Mouse (Mus musculus): ENCODE results near the gene Slc24a3. TPM values are rescaled to one million over a fixed set of nuclear protein-coding genes. Genes with fewer than 3 reads are reported as not detected.

Slc24a3 gene
- polyA plus RNA-seq, 1 experiment from 2014 or later: 2.1 TPM

DNA sequence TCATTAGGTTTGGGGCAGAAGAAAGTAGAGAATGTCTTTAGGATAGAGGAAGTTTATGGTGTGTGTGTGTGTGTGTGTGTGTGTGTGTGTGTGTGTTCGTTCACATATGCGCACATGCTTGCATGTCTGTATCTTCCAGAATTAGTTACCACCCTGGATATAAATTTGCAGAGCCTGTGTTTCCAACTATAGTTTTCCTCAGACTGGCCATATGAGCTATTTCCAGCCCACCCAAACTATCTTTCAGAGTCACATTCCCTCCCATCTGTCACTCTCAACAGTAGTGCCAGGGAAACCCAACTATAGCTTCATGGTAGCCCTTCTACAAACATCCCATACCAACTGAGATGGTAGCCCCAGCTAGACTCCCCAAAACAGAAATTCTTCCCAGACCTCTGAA lies 250.2 kb downstream of the Slc24a3 start:
- no peak for ATAC-seq (ENCODE audit: insufficient number of reproducible peaks, insufficient read depth, low FRiP score, low TSS enrichment)
- H3K36me3 ChIP-seq: no peaks in the 10 kb centered on the region
- no peak overlapping the region for H3K9ac ChIP-seq
- 98% methylated on average over 2 of the region's 2 CpGs for WGBS
- no peak overlapping the region for H3K4me3 ChIP-seq
- H3K4me1 ChIP-seq: no peaks in the 10 kb centered on the region
- no peak overlapping the region for H3K27ac ChIP-seq
- H3K4me2 ChIP-seq (replicated peaks): no peak overlapping the region
- H3K27me3 ChIP-seq: no peaks in the 10 kb centered on the region
- H3K9me3 ChIP-seq: no peaks in the 10 kb centered on the region

DNA sequence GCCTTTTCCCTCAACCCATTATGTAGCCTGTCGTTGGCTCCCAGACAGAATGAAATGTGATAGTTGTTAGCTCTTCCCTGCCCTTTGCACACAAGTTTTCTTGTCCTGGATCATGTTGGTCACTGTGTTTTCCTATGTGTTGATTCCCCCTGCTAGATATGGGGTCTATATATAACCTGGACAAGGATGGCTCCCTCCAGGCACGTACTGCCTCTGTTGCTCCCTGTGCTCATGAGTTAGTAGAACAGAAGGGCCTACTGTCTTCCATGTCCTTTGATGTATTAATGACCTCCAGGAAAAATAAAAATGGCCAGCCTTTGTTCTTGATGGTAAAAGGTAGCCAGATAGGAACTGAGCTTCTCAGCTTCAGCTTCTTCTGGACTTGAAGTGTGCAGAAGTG lies 251.5 kb downstream of the Slc24a3 start:
- no peaks in the 10 kb centered on the region for H3K9me3 ChIP-seq
- no peaks in the 10 kb centered on the region for H3K27me3 ChIP-seq
- H3K4me1 ChIP-seq: no peaks in the 10 kb centered on the region
- no peak overlapping the region for H3K4me2 ChIP-seq (replicated peaks)
- no peak for ATAC-seq (ENCODE audit: insufficient number of reproducible peaks, insufficient read depth, low FRiP score, low TSS enrichment)
- H3K4me3 ChIP-seq: no peak overlapping the region
- 60% methylated on average over 2 of the region's 2 CpGs for WGBS
- H3K9ac ChIP-seq: no peak overlapping the region
- no peak overlapping the region for H3K27ac ChIP-seq
- H3K36me3 ChIP-seq: no peaks in the 10 kb centered on the region

DNA sequence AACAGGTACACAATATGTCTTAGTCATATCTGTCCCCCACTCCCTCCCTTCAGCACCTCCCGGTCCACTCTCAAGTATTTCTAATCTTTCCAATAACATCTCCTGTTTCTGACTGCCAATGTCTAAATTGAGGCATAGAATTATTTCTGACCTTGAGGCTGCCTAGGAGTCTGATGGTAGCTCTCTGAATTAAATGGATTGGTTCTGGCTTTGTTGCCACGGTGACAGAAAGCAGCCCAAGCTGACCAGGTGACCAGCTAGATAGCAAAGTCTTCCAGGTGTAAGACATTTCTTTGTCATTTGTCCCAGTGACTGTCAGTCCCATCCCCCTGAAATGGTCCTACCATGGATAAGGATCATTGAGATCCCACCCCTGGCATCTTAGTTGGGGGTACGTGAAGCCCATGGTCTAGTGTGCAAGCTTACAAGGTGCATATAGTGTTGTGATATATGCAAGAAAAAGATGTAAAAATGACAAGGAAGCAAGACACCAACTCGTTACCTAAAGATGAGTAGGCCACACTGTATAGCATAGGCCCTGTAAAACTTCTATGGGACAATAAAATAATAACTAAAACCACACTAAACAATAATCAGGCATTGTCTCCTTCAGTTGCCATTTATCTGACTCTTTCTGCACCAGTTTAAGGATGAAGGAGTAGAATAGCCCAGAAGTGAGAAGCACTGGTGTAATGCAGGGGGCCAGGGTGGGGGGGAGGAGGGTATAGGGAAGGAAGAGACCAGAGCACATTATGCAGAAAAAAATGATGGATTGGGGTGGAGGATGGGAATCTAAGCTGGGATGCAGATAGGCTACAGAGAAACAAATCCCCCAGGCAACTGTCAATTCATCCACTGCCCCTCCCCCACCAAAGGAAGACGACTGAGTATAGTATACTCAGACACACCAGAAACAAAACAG lies 253.7 kb downstream of the Slc24a3 start:
- 74% methylated on average over 5 of the region's 5 CpGs for WGBS
- Histone ChIP-seq H3K36me3 (no peaks in the 10 kb centered on the region), H3K27me3 (no peaks in the 10 kb centered on the region), H3K4me1 (no peaks in the 10 kb centered on the region), H3K4me2 (replicated peaks) (no peak overlapping the region), H3K27ac (no peak overlapping the region), H3K9me3 (no peaks in the 10 kb centered on the region), H3K4me3 (no peak overlapping the region), H3K9ac (no peak overlapping the region)
- ATAC-seq (ENCODE audit: insufficient number of reproducible peaks, insufficient read depth, low FRiP score, low TSS enrichment): no peak

GRCm38 (mm10) chr2:145421889-145422212 lies 254.3 kb downstream of the Slc24a3 start:
- WGBS: 69% methylated on average over 3 of the region's 3 CpGs

DNA sequence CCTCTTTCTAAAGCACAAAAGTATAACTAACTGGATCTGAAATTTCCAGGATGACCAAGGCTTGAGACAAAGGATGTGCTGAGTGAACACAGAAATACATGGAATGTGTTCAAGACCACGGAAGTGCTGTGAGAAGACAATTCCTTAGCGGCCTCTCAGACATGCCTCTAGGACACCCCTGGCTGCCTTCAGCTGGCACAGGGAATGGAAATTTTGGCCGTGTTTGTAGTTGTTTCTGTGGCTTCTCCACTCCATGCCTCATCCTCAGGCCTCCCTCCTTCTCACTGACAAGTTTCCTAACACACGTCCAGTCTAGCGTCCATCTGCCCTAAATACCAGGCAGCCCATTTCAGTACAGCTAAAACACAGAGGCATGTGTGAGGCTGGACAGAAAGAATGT lies 262.4 kb downstream of the Slc24a3 start:
- no peaks in the 10 kb centered on the region for H3K27me3 ChIP-seq
- no peaks in the 10 kb centered on the region for H3K9me3 ChIP-seq
- no peak overlapping the region for H3K4me3 ChIP-seq
- no peak overlapping the region for H3K27ac ChIP-seq
- WGBS: 85% methylated on average over 5 of the region's 5 CpGs
- no peak overlapping the region for H3K9ac ChIP-seq
- no peaks in the 10 kb centered on the region for H3K36me3 ChIP-seq
- H3K4me2 ChIP-seq (replicated peaks): no peak overlapping the region
- ATAC-seq (ENCODE audit: insufficient number of reproducible peaks, insufficient read depth, low FRiP score, low TSS enrichment): no peak
- H3K4me1 ChIP-seq: no peaks in the 10 kb centered on the region

More at GRCm38 (mm10) chr2:145421889-145422212, 254.3 kb downstream of the Slc24a3 start:
- Histone ChIP-seq H3K36me3 (no peaks in the 10 kb centered on the region), H3K9ac (no peak overlapping the region), H3K27ac (no peak overlapping the region), H3K4me1 (no peaks in the 10 kb centered on the region), H3K27me3 (no peaks in the 10 kb centered on the region), H3K4me3 (no peak overlapping the region), H3K9me3 (no peaks in the 10 kb centered on the region), H3K4me2 (replicated peaks) (no peak overlapping the region)
- no peak for ATAC-seq (ENCODE audit: insufficient number of reproducible peaks, insufficient read depth, low FRiP score, low TSS enrichment)

DNA sequence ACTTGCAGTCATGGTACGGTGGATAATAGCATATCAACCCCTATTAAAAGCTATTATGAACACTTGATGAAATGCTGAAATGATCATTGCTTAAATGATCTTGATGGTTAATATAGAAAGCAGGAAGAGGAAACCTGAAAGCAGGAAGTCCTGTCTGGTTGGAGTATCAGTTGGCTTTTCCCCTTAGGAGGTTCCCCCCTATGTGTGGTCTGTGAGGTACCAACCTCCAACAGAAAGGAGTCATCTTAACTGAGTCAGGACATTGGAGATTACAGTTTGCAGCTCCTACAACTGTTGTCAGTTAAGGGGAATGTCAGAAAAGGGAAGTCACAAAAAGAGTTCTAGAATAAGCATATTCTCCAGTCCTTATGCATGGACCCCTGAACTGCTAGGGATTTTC lies 266.5 kb downstream of the Slc24a3 start:
- H3K4me3 ChIP-seq: no peak overlapping the region
- H3K27ac ChIP-seq: no peak overlapping the region
- no peaks in the 10 kb centered on the region for H3K27me3 ChIP-seq
- H3K9ac ChIP-seq: no peak overlapping the region
- ATAC-seq (ENCODE audit: insufficient number of reproducible peaks, insufficient read depth, low FRiP score, low TSS enrichment): no peak
- no peaks in the 10 kb centered on the region for H3K9me3 ChIP-seq
- no peaks in the 10 kb centered on the region for H3K36me3 ChIP-seq
- no peak overlapping the region for H3K4me2 ChIP-seq (replicated peaks)
- H3K4me1 ChIP-seq: no peaks in the 10 kb centered on the region
- WGBS: 93% methylated on average over 1 of the region's 1 CpGs

DNA sequence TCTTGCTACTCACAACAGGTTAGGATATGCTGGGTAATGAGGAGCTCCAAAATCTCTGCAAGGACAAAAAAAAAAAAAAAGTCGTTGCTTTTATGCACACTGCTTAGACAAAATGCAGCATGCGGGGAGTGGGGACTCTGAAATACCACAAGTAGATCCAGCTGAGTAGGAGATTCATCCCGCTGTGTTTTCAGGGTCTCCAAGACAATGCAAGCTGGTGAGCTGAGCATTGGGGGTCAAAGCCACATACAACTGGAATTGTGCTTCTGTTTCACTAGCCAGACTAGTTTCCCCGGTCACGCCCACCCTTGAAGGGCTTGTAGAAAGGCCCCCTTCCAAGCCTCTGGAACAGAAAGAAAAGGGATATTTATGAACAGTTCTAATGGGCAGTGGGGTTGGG lies 270.8 kb downstream of the Slc24a3 start:
- Histone ChIP-seq H3K4me2 (replicated peaks) (no peak overlapping the region), H3K4me1 (no peaks in the 10 kb centered on the region), H3K9me3 (no peaks in the 10 kb centered on the region), H3K27me3 (no peaks in the 10 kb centered on the region), H3K36me3 (no peaks in the 10 kb centered on the region), H3K27ac (no peak overlapping the region), H3K4me3 (no peak overlapping the region), H3K9ac (no peak overlapping the region)
- WGBS: 60% methylated on average over 5 of the region's 5 CpGs
- no peak for ATAC-seq (ENCODE audit: insufficient number of reproducible peaks, insufficient read depth, low FRiP score, low TSS enrichment)

DNA sequence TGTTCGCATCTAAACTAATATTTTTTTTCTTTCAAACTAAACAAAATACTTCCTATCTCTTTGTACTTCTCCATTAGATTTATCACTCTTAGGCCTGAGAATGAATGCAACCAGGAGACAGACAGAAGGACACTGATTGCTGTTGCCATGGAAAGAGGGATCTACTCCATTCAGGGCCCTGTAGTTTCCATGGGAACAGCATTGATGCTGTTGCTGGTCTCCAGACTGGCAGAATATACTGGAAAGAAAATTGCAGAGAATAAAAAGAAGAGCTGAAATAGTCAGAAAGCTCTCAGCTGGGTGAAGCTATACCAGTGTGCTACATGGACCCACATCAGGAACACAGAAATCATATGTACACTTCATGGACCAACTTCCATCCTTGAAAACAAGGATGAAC lies 272.2 kb downstream of the Slc24a3 start:
- ATAC-seq (ENCODE audit: insufficient number of reproducible peaks, insufficient read depth, low FRiP score, low TSS enrichment): no peak
- H3K27me3 ChIP-seq: no peaks in the 10 kb centered on the region
- H3K4me2 ChIP-seq (replicated peaks): no peak overlapping the region
- no peak overlapping the region for H3K9ac ChIP-seq
- no peak overlapping the region for H3K4me3 ChIP-seq
- no peaks in the 10 kb centered on the region for H3K9me3 ChIP-seq
- H3K36me3 ChIP-seq: no peaks in the 10 kb centered on the region
- H3K27ac ChIP-seq: no peak overlapping the region
- WGBS: 98% methylated on average over 1 of the region's 1 CpGs
- H3K4me1 ChIP-seq: no peaks in the 10 kb centered on the region

- Histone ChIP-seq H3K36me3 (no peaks in the 10 kb centered on the region), H3K9me3 (no peaks in the 10 kb centered on the region), H3K9ac (no peak overlapping the region), H3K27ac (no peak overlapping the region), H3K4me2 (replicated peaks) (no peak overlapping the region), H3K27me3 (no peaks in the 10 kb centered on the region), H3K4me3 (no peak overlapping the region), H3K4me1 (no peaks in the 10 kb centered on the region)
- WGBS: 36% methylated on average over 8 of the region's 8 CpGs
- ATAC-seq (ENCODE audit: insufficient number of reproducible peaks, insufficient read depth, low FRiP score, low TSS enrichment): no peak
Measured at GRCm38 (mm10) chr2:145457106-145457747, 289.7 kb downstream of the Slc24a3 start.

DNA sequence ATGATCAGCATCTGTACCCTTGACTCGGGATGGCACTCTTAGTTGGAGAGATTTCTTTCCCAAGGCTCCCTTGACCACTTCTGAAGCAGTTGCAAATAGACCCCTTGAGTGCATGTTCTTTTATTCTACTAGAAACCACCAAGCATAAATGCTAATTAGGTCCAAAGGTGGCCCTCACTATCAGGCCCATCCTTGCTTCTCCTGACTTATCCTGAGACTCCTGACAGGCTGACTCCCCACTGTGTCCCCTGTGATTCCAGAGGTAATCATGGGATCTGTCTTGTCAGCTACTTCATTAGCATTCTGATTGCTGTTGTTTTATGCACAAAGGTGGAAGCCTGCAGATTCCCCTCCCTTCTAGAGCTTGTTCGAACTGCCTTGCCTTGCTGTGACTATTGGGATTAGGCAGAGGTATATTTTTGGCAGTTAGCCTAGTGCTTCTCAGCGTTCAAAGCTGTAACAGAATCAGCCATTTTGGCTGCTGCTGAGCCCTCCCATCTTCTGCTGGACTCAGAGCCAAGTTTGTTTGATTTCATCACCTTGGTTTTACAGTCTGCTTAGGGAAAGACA lies 293.4 kb downstream of the Slc24a3 start:
- WGBS: 55% methylated on average over 3 of the region's 3 CpGs
- no peak overlapping the region for H3K27ac ChIP-seq

DNA sequence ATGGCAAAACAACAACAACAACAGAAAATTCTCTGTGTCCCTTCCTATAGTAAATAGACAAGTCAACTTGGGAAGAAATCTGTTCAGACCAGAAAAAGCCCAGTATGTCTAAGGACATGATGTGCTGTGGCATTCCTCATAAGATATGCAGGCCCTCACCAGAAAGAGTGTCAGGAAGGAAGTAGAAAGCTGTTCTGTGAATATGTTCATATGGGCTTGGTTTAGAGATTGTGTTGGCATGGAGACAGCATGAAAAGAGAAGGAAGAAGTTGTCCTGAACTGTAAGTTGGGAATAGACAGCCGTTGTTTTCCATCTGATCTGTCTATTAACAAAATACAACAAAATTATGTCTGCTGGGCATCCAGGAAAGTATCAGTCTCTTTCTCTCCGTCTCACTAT lies 294.7 kb downstream of the Slc24a3 start:
- Histone ChIP-seq H3K36me3 (no peaks in the 10 kb centered on the region), H3K4me2 (replicated peaks) (no peak overlapping the region), H3K27me3 (no peaks in the 10 kb centered on the region), H3K9me3 (no peaks in the 10 kb centered on the region), H3K27ac (no peak overlapping the region), H3K4me3 (no peak overlapping the region), H3K4me1 (no peaks in the 10 kb centered on the region), H3K9ac (no peak overlapping the region)
- WGBS: 93% methylated on average over 2 of the region's 2 CpGs
- ATAC-seq (ENCODE audit: insufficient number of reproducible peaks, insufficient read depth, low FRiP score, low TSS enrichment): no peak

More for the DNA sequence above, 293.4 kb downstream of the Slc24a3 start:
- Histone ChIP-seq H3K36me3 (no peaks in the 10 kb centered on the region), H3K27me3 (no peaks in the 10 kb centered on the region), H3K9ac (no peak overlapping the region), H3K4me2 (replicated peaks) (no peak overlapping the region), H3K4me1 (no peaks in the 10 kb centered on the region), H3K9me3 (no peaks in the 10 kb centered on the region), H3K4me3 (no peak overlapping the region)
- no peak for ATAC-seq (ENCODE audit: insufficient number of reproducible peaks, insufficient read depth, low FRiP score, low TSS enrichment)
